Mouse (Mus musculus): ENCODE data around the gene Luzp1. TPM values are rescaled to one million over a fixed set of nuclear protein-coding genes. Genes with fewer than 3 reads are reported as not detected.

Luzp1 gene
- 134 and 146 TPM in 2 replicates for polyA plus RNA-seq (2015; fragmentation: Nextera tagmentation; extraction: Ambion mirVana)

DNA sequence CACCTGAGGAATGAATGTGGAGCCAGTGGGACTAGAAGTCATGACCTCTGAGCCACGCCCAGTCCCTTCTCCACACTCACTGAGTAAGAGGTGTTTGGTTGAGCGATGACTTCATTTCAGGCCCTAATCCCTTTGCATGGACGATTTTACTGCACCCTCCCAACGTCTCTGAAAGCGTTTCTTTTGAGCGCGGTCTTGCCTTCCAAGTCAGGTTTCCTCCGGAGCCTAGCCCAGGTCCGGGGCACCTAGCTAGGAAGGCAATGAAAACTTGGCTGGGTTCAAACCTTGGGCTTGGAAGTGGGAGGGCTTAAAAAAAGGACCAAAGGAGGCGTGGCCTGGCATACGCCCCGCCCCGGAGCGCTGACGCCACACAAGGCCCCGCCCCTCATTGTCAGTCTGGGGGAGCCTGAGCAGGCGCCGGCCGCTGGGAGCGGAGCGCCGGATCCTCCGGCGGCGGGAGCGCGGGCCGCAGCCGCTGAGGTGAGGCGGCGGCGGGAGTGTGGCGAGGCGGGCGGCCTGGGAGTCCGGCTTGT, at the start of gene Luzp1:
Gene Luzp1, plus strand, starts transcription at position 391 of the 533 bp plus-strand sequence.
- Histone ChIP-seq H3K27ac (peak within 1 kb of the TSS; percentile 98), H3K27me3 (peaks cover 3% of the 10 kb centered on the region; the same call in 1 of the 2 replicates), H3K4me3 (replicated peaks) (peak within 1 kb of the TSS; percentile 72), H3K4me1 (peaks cover 48% of the 10 kb centered on the region), H3K36me3 (no peaks in the 10 kb centered on the region), H3K4me2 (peak within 1 kb of the TSS; percentile 65), H3K9ac (peak within 1 kb of the TSS; percentile 95), H3K9me3 (replicated peaks) (no peaks in the 10 kb centered on the region)
- WGBS: 1% methylated on average over 35 of the region's 36 CpGs
- ATAC-seq (replicated peaks; ENCODE audit: low FRiP score): peak; percentile 92

DNA sequence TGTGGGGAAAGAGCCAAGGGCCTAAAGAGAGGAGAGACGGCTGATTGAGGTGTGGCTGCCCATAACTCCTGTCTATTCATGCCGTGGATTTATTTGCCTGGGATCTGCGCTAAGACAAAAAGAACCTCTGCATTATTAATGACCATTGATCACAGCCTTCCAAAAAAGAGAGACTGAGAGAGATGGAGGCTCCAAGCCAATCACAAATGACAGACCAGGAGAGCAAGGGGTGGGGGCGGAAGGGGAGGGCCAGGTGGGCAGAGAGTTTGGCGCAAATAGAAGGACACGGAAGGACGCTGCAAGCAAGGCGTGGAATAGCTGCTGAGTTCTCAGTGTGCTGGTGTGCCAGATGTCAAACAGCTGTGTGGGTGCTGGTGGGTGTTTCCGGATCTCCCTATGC, 46.3 kb upstream of the Luzp1 start, which contains the start of gene Htr1d:
Gene Htr1d, plus strand, starts transcription at position 301 of the 400 bp plus-strand sequence.
- no peaks in the 10 kb centered on the region for H3K36me3 ChIP-seq
- H3K27ac ChIP-seq: no peak within 1 kb of the TSS
- peaks cover 61% of the 10 kb centered on the region for H3K27me3 ChIP-seq
- peak within 1 kb of the TSS; percentile 98 for H3K4me2 ChIP-seq
- H3K4me1 ChIP-seq: peaks cover 31% of the 10 kb centered on the region
- no peak for ATAC-seq (replicated peaks; ENCODE audit: low FRiP score)
- no peaks in the 10 kb centered on the region for H3K9me3 ChIP-seq (replicated peaks)
- H3K9ac ChIP-seq: peak within 1 kb of the TSS; percentile 47
- H3K4me3 ChIP-seq (replicated peaks): peak within 1 kb of the TSS; percentile 55
- WGBS: 76% methylated on average over 9 of the region's 9 CpGs

DNA sequence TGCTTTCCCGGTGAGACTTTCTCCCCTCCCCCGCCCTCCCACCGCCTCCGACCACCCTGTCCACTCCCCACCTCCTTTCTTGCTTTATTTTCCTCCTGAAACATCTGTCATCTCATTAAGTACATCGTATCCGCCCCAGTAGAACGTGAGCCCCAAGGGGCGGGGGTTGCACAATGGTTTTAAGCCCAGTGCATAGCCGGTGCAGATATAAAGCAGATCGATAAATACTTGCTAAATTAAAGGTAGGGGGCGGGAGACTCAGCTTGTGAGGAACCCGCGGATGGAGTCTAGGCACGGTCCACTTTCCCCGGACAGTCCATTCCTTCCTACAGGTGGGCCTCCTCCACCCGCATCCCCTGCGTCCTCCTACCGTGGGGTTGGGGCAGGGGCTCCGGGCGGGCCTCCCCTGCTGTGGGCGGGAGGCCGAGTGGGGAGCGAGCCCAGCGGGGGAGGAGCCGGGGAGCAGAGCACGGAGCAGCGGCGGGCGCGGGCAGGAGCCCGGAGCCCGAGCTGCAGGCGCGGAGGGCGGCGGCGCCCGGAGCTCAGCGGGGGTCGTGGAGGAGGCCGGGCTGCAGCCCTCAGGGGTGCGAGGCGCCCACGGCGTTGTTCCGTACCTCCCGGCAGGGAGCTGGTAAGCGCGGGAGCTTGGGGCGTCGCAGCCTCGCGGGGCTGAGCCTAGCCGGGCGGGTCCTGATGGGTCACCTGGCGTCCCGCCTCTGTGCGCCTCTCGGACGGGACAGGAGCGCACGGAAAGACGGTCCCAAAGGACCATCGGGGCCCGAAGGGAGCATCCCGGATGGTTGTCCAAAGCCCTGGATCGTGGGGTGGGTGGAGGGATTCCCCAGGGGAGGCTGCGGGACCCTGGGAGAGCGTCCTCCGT, 45.2 kb upstream of the Luzp1 start:
- H3K4me2 ChIP-seq: peak overlapping the region; percentile 98
- peak overlapping the region; percentile 55 for H3K4me3 ChIP-seq (replicated peaks)
- no peak overlapping the region for H3K27ac ChIP-seq
- ATAC-seq (replicated peaks; ENCODE audit: low FRiP score): peak; percentile 49
- H3K4me1 ChIP-seq: peaks cover 25% of the 10 kb centered on the region
- WGBS: under 1% methylated on average over 62 of the region's 70 CpGs
- no peaks in the 10 kb centered on the region for H3K36me3 ChIP-seq
- H3K9ac ChIP-seq: peak overlapping the region; percentile 47
- H3K9me3 ChIP-seq (replicated peaks): no peaks in the 10 kb centered on the region
- H3K27me3 ChIP-seq: peaks cover 61% of the 10 kb centered on the region

DNA sequence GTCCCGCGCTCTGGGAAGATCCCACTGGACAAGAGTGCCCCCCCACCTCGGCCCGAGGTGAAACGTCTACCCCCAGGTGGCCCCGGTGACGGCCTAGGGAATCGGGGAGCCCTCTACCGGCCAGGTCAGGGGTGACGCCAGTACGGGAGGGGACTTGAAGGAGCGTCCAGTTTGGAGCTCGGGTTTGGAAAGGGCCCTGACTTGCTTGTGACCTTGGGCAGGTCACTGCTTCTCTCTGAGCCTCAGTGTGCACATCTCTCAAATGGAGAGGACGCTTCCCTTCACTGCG, 44.6 kb upstream of the Luzp1 start:
- Histone ChIP-seq H3K4me3 (replicated peaks) (peak overlapping the region; percentile 55), H3K9ac (peak overlapping the region; percentile 47), H3K27ac (no peak overlapping the region), H3K4me2 (peak overlapping the region; percentile 98), H3K36me3 (no peaks in the 10 kb centered on the region), H3K4me1 (peaks cover 23% of the 10 kb centered on the region), H3K9me3 (replicated peaks) (no peaks in the 10 kb centered on the region), H3K27me3 (peaks cover 56% of the 10 kb centered on the region)
- 2% methylated on average over 15 of the region's 15 CpGs for WGBS
- ATAC-seq (replicated peaks; ENCODE audit: low FRiP score): no peak; the same call in 1 of the 2 replicates

GRCm38 (mm10) chr4:136430609-136431375, 38.8 kb upstream of the Luzp1 start:
- no peak overlapping the region; the same call in 1 of the 2 replicates for H3K4me2 ChIP-seq
- WGBS: 53% methylated on average over 11 of the region's 11 CpGs
- peak; percentile 43; the same call in 1 of the 2 replicates for ATAC-seq (replicated peaks; ENCODE audit: low FRiP score)
- H3K4me3 ChIP-seq (replicated peaks): no peak overlapping the region
- no peaks in the 10 kb centered on the region for H3K9me3 ChIP-seq (replicated peaks)
- peaks cover 14% of the 10 kb centered on the region for H3K27me3 ChIP-seq
- peaks cover 11% of the 10 kb centered on the region for H3K4me1 ChIP-seq
- no peak overlapping the region for H3K9ac ChIP-seq
- H3K36me3 ChIP-seq: no peaks in the 10 kb centered on the region
- H3K27ac ChIP-seq: no peak overlapping the region

GRCm38 (mm10) chr4:136431376-136431693, 38.2 kb upstream of the Luzp1 start:
- H3K27me3 ChIP-seq: peaks cover 8% of the 10 kb centered on the region; the same call in 1 of the 2 replicates
- H3K27ac ChIP-seq: no peak overlapping the region
- no peaks in the 10 kb centered on the region for H3K9me3 ChIP-seq (replicated peaks)
- H3K9ac ChIP-seq: no peak overlapping the region
- H3K4me2 ChIP-seq: no peak overlapping the region
- H3K4me3 ChIP-seq (replicated peaks): no peak overlapping the region
- 2% methylated on average over 3 of the region's 3 CpGs for WGBS
- no peak for ATAC-seq (replicated peaks; ENCODE audit: low FRiP score)
- no peaks in the 10 kb centered on the region for H3K36me3 ChIP-seq
- H3K4me1 ChIP-seq: peaks cover 13% of the 10 kb centered on the region

DNA sequence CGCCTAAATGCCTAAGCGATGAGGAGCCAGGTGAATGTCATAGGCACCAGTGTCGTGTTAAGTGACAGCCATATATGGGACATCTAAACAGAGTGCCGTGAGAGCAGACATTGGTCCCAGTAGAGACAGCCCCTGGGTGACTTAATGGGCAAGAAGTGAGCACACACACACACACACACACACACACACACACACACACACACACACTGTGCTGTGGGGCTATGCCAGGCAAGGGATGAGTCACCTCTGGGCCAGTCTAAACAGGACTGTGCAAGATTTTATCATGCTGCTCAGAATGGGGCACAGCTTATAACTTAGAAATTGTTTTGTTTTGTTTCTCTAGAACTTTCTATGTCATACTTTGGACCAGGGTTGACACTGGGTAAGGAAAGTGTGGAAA, 35.5 kb upstream of the Luzp1 start:
- Histone ChIP-seq H3K27ac (0 out of 2 replicates have a peak overlapping the region, but pooled peaks have one; percentile 18), H3K36me3 (no peaks in the 10 kb centered on the region), H3K9ac (no peak overlapping the region), H3K4me2 (no peak overlapping the region), H3K4me1 (peaks cover 24% of the 10 kb centered on the region), H3K4me3 (replicated peaks) (no peak overlapping the region), H3K27me3 (no peaks in the 10 kb centered on the region), H3K9me3 (replicated peaks) (no peaks in the 10 kb centered on the region)
- WGBS: 85% methylated on average over 4 of the region's 4 CpGs
- no peak for ATAC-seq (replicated peaks; ENCODE audit: low FRiP score)

DNA sequence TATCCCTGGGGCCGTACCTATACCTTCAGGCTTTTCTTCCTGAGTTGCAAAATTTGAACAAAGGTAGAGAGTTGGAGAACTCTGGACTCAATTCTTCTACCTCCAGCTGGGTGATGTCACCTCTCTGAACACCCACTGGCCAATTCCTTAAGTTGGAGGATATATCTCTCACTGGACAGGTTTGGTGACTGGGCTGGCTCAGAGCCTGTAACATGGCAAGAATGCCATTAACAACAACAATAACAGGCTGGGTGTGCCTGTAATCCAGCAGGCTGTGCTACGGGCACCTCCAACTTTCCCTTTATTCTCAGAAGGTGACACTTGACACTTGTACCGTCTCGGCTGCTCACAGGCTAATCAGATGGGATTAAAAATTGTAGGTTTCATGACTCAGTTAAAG, 30.5 kb upstream of the Luzp1 start:
- Histone ChIP-seq H3K9ac (no peak overlapping the region), H3K27me3 (no peaks in the 10 kb centered on the region), H3K4me2 (no peak overlapping the region), H3K4me1 (peaks cover 16% of the 10 kb centered on the region), H3K9me3 (replicated peaks) (no peaks in the 10 kb centered on the region), H3K36me3 (no peaks in the 10 kb centered on the region), H3K27ac (peak overlapping the region; percentile 27; the same call in 1 of the 2 replicates), H3K4me3 (replicated peaks) (no peak overlapping the region)
- ATAC-seq (replicated peaks; ENCODE audit: low FRiP score): no peak
- 35% methylated on average over 4 of the region's 4 CpGs for WGBS

DNA sequence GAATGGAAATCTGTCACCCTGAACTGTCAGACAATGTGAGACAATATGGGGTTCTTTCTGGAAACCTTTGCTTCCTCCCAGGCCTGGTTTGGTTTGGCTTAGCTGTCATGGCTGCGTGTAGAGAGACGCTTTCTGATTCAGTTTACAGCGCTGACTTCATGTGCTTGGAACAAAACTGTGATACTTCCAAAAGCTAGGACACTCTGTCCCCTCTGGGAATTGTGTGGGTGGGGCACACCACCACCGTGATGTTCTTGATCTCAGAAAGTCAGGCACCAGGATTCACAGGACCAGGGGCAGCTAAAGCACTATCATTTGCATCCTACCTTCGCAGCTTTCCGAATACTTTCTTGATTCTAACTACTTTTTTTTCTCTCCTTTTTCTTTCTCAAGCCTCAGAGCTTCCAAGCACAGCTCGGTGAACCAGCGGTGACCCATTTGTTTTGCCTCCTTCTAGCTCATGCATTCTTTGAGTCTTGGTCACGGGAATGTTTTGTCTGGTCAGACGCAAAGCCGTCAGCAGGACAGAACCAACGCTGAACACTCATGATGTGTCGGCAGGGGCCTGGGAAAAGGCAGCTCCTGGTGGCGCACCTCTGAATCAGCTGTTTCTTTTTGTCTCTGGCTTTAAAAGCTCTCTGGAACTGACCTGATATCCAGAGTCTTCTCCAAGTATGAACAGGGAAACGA, 28.1 kb upstream of the Luzp1 start:
- no peaks in the 10 kb centered on the region for H3K9me3 ChIP-seq (replicated peaks)
- no peaks in the 10 kb centered on the region for H3K36me3 ChIP-seq
- no peak overlapping the region for H3K27ac ChIP-seq
- no peak overlapping the region for H3K4me2 ChIP-seq
- no peaks in the 10 kb centered on the region for H3K27me3 ChIP-seq
- H3K9ac ChIP-seq: no peak overlapping the region
- no peak for ATAC-seq (replicated peaks; ENCODE audit: low FRiP score)
- 65% methylated on average over 15 of the region's 15 CpGs for WGBS
- H3K4me3 ChIP-seq (replicated peaks): no peak overlapping the region
- peaks cover 12% of the 10 kb centered on the region for H3K4me1 ChIP-seq

- 64% methylated on average over 4 of the region's 4 CpGs for WGBS
- no peaks in the 10 kb centered on the region for H3K27me3 ChIP-seq
- no peaks in the 10 kb centered on the region for H3K36me3 ChIP-seq
- ATAC-seq (replicated peaks; ENCODE audit: low FRiP score): no peak
- H3K9me3 ChIP-seq (replicated peaks): no peaks in the 10 kb centered on the region
- no peak overlapping the region for H3K4me2 ChIP-seq
- no peak overlapping the region for H3K27ac ChIP-seq
- no peak overlapping the region for H3K4me3 ChIP-seq (replicated peaks)
- H3K4me1 ChIP-seq: no peaks in the 10 kb centered on the region
- no peak overlapping the region for H3K9ac ChIP-seq
These were observed 25.0 kb upstream of the Luzp1 start for GRCm38 (mm10) chr4:136444561-136444960.

DNA sequence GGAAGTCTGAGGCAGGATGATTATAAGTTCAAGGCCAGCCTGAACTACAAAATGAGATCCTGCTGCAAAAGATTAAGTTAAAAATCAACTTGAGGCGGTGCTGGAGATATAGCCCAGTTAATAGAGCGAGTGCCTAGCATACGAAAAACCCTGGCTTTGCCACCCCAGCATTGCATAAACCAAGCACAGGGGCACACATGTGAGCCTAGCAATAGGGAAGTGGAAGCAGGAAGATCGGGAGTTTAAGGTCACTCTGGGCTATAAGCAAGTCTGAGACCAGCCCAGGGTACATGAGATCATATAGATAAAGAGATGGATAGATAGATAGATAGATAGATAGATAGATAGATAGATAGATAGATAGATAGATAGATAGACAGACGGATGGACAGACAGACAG, 19.8 kb upstream of the Luzp1 start:
- 81% methylated on average over 5 of the region's 5 CpGs for WGBS
- no peak for ATAC-seq (replicated peaks; ENCODE audit: low FRiP score)
- Histone ChIP-seq H3K9ac (no peak overlapping the region), H3K4me3 (replicated peaks) (no peak overlapping the region), H3K4me2 (no peak overlapping the region), H3K4me1 (peaks cover 8% of the 10 kb centered on the region), H3K27ac (no peak overlapping the region), H3K9me3 (replicated peaks) (no peaks in the 10 kb centered on the region), H3K36me3 (no peaks in the 10 kb centered on the region), H3K27me3 (no peaks in the 10 kb centered on the region)
